Mouse (Mus musculus) ZHBTc4 (cell line): ENCODE results near the gene Fzd1.
A peak's percentile ranks its signal among the peaks of the same experiment; 100 is the strongest.

Experiments used
- DNase-seq: peaks from one replicate; pipeline ENCODE4 v3.0.0-alpha.2; 2011; ENCODE audit warnings: low read depth, low spot score

Fzd1 gene

DNA sequence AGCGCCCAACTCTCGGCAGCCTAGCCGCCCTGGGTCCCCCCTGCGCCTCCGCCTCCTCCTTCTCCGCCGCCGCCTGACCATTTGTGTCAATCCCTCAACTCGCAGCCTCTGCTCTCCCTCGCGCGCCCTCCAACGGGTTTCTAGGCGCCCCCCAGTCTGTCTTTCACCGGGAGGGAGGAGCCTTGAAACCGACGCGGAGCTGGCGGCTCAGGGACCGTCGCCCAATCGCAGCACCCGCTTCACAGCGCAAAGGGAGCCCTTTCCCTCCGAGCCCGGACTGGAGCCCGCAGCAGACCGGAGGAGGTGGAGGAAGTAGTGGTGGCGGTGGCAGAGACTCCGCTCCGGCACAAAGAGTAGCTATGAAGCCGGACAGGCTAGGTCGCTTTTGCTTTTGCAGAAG lies at the start of gene Fzd1:
Gene Fzd1, minus strand, starts transcription at position 134 of the 400 bp plus-strand sequence.
- DNase-seq: peak; percentile 94

DNA sequence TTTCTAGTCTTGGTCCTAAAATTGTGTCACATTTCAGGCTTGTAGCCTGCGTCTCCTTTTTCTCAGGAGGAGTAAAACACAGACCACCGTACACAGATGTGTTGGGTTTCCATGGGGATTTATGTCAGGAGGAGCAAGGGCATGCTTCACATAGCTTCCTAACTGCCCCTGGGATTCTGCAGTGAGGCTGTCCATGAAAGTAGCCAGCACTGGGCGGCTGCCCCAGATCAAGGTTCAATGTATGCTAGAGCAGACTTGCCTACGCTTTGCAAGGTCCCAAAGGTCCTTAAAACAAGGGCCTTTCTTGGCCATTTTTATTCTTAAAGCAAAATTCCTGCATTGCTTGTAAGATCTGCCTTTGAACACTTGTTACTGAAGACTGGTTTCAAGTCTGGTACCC lies 47.4 kb upstream of the Fzd1 start:
- no peak for DNase-seq

DNA sequence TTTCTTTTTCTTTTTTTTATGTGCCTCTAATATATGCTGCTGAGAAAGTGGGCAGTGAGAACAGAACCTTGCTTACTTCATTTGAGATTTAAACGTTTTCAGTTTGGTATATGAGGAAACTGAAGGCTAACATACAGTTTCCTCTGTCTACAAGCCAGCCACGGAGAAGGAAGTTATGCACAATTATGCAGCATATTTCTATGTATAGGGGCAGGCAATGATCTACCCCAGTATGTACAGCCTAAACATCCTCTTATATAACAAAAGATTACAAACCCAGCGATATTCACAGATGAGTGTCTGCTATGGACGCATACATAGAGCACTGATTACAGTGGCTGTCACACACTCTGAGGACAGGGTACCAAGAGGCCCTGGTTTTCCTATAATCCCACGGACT lies 45.9 kb upstream of the Fzd1 start:
- DNase-seq: no peak

DNA sequence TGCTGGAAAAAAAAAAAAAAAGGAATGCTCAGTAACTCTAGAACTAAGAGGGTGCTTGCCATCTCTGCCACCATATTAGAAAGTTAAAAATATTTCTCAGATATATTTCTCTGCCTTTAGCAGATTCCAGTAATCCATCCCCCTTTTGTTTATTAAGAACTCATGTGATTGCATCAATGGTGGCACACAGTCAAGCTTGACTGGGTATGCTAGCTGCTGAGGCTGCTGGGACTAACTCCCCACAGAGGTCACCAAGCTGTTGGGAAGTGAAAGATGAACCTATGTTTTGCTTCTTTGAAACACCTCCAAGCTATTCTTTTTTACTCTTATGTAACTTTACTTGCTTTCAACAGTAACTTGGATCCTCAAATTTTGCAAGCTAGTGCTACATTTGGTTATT lies 44.1 kb upstream of the Fzd1 start:
- DNase-seq: no peak

DNA sequence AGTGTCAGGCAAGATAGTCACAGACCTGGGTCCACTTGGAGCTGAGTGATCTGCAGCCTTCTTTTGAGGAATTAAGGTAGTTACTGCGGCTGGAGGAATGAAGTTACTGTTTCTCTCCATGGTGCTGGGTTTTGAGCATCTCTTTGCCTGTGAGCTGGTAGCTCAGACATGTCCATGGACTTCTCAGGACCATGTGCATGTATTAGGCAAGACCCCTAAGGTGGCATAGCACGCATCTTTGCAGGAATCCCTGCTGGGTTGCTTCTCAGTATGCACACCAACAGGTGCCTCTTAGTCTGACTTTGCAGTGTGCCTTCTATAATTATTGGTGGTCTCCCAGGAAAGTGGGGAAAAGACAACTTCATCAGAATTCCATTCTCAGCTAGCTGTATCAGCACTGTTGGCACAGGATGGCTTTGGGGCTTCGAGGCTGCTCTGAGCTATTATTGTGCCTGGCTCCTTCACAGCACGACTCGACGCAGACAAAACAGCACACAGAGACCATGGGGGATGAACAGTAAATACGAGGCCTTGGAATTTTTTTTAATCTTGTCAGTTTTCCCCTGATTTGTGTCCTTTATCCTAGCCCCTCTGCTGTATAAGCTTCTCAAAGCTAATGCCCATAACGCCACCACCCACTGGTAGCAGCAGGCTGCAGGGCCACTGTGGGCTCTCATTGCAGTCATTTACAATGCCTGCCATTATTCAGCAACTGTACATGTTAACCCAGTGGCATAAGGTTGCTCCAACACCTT lies 43.4 kb upstream of the Fzd1 start:
- DNase-seq: no peak

DNA sequence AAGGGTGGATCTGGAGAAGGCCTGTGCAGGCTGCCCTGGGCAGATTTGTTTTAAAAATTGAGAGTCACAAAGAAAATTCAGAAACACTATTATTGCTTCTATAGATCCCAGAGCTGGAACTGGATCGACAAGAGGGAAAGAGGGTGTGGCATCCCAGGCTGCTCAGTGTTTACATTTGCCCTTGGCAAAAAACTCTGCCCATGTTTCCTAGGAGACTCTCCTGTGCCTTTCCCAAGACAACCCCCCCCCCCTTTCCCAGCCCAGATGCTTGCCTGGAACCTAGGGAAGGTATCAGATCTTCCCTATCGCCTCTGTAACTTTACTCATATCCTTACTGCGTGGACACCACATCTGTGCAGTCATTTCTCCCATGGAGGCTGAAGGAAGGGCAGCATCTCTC lies 33.4 kb upstream of the Fzd1 start:
- DNase-seq: peak; percentile 12

DNA sequence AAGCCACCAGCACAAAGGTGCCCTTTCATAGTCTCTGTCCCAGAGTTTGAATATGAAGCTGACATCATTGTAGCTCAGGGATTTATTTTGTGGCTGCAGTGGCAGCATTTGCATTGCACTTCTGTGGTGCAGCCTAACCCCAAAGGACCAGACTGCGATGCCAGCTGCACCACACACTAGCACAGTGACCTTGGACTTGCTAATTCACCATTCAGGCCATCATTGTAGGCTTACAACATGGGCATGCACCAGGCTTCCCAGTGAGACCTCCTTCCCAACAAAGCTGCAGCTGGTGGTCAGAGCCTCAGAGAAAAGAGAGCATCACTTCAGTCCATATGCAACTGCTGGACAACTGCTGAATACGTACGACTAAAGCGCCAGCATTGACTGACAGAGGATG lies 32.4 kb upstream of the Fzd1 start:
- no peak for DNase-seq

DNA sequence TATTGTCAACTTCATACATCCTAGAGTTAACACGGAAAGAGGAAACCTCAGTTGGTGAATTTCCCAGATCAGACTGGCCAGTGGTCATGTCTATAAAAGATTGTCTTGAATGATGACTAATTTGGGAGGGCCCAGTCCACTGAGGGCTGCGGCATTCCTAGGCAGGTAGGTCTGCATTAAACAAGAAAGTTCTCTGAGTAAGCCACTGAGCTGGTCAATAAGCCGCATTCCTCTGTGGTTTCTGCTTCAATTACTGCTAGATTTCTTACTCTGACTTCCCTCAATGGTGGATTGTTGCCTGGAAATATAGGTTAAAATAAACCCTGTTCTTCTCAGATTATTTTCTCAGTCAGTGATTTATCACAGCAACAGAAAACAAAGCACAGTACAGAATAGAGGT lies 30.6 kb upstream of the Fzd1 start:
- no peak for DNase-seq

DNA sequence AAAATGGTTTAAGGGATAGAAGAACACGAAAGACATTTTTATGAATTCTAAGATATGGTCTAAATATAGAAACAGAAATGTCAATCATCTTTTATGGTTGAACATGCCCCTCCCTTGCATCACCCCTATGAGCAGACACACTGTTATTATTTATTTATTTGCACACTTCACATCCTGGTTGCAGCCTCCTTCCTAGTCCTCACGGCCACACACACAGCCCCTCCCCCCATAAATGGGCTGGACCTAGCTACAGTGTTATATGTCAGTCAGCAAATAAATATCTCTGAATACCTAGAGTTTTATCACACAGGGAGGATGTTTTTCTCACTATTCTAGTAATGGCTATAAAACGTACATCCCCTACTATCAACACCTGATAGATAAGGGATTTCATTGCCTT lies 29.0 kb upstream of the Fzd1 start:
- no peak for DNase-seq

DNA sequence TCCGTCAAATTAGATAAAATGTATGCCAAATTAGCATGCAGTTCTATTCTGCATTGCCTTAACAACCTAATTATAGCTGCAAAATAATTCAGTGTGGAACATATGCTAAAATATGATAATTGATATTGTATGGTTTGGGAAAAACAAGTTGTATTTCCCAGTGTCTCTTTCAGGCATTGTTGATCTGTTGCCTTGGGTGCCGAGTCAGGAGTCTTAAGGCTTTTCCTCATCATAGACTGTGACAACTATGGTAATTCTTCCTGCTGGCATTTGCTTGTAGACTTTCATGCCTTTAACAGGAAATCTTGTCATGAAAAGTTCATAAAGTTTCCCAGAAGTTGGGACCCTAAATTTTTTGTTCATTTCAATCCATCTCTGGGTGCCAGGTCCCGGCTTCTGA lies 20.4 kb upstream of the Fzd1 start:
- DNase-seq: no peak

DNA sequence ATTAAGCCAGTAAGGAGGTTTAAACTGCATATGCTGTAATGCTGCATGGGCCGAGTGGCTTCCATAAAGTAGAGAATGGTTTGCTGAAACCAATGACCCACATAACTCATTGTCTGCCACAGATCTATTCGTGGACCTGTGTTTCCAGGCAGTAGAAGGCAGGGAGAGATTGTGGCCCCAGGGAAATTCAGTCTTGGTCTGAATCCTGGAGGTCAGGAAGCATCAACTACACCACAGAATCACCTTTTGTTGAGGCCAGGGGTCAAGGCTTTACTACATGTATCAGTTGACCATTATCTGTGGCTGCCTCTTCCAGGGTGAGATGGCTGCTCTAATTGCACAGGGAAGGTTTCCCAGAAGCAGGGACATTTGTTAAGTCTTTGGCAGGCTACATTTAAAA lies 18.7 kb upstream of the Fzd1 start:
- no peak for DNase-seq

DNA sequence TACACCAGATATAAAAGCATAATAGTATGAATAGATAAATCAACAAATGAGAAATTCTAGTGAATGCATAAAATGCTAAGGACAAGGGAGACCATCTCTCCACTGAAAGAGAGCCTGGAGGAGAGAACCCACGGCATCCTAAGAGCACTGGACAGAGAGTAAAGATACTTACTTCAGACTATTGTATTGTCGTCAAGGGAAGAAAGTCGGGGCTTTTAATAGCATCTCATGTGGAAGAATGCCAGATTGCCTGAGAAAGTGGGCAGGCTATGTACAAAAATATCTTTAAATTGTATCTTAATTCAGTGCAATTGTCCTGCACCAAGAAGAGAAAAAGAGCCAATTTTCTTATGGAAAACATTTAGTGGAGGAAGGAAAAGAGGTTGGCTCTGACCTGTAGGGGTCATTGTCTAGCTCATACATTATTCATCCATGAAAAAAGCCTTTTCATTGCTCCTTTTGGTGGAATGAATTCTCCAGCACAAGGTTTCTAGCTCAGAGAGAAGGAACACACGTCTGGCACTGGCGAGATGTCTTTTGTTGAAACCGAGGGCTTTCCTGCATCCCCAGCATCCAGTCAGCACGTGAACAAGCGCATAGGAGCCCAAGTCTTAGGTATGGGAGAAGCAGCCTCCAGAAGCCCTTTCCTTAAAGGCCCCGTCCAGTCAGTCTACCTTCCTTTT lies 15.4 kb upstream of the Fzd1 start:
- no peak for DNase-seq

DNA sequence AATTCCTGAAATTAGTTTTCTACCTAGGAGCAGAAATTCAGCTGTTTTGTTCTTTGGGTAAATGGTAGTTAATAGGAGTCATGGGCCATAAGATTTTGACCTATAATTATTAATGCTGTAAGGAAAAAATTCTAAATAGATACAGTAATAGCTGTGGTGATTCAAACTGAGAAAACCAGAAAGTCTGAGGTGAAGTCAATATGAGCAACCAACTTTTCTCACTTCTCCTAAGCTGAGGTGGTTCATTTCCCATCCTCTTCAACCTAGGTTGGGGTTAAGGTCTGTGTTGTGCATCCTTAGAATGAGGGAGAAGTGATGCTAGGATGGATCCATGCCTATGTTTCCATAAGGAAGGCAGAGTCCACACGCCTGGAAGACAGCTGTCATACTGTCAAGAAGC lies 12.8 kb upstream of the Fzd1 start:
- DNase-seq: no peak

DNA sequence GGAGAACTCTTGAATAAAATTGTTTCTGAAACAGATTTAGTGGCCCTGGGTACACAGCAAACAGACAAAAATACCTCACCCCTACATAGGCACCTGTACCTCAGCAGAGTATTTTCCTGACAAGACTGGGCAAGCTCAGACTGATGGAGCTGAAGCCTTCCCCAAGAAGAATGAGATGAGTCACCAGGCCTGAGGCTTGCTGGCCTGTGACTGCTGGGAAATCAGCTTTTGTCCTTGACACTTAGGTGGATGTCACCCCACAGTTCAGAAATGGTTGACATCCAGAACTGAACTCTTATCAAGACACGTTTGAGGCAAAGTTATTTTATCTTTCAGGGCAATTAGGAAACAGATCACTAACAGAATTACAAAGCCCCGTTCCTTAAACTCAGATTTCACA lies 10.1 kb upstream of the Fzd1 start:
- no peak for DNase-seq

DNA sequence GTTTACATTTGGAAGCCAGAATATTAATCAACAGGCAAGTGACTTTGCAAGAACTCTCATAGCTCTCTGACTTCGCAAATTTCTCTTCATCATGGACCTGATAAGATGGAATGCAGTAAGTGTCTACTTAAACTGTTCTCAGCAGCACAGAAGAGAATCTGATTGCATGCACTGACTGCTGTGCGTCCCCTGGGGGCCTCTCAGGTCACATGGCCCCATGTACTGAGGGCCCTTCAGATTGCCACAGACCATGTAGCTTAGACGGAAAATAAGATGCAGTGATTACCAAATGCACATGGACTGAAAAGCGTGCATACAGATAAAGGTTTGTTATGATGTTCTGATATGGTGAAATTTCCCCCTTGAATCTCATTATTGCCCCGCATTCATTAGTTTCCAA lies 8.9 kb upstream of the Fzd1 start:
- no peak for DNase-seq

DNA sequence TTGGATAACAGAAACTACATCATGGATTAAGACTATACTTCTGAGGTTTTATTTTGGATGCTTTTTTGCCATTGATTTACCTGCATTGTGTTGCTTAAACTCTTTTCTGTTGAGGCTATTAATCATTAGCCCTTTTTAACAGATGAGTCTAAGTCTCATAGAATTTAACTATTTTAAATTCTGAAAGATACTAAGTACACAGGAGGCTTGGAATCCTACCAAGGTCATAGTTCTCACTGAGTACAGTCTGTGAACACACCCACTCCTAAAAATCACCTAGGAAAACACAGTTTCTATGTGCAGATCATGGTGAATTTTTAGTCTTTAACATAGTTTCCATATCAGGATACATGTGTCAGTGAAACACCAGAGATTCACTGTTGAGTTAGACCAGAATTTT lies 4.1 kb upstream of the Fzd1 start:
- no peak for DNase-seq

DNA sequence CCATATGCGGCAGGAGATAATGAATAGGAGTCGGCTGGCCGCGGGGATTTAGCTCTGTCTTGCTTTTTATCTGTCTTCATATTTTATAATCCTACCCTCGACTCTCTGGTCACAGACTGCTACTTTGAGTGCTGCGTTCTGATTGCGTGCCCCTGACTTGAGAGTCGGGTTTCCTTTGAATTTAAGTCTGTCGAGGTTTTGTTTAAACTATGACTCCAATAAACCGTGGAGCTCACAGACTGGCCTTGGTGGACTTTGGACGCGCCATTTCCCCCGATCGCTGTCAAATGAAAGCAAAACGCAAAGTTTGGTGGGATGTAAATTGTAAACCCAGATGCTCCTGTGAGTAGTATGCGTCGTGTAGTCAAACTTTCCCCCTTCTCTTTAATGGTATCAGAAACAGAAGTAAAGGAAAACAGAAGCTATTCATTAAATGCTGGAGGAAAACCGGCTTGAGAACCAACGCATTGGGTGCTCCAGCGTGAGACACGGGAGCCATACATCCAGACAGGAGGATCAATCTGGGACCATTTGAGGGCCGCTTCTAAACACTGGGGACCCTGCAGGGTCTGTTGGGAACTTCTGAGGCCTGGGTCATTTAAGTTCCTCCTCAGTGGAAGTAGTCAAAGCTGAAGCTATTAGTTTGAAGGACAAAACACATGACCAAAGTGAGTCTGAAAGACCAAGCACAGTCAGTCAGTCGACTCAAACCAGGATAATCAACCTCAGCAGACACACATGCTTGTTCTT lies 671 bp upstream of the Fzd1 start:
- DNase-seq: peak; percentile 12

DNA sequence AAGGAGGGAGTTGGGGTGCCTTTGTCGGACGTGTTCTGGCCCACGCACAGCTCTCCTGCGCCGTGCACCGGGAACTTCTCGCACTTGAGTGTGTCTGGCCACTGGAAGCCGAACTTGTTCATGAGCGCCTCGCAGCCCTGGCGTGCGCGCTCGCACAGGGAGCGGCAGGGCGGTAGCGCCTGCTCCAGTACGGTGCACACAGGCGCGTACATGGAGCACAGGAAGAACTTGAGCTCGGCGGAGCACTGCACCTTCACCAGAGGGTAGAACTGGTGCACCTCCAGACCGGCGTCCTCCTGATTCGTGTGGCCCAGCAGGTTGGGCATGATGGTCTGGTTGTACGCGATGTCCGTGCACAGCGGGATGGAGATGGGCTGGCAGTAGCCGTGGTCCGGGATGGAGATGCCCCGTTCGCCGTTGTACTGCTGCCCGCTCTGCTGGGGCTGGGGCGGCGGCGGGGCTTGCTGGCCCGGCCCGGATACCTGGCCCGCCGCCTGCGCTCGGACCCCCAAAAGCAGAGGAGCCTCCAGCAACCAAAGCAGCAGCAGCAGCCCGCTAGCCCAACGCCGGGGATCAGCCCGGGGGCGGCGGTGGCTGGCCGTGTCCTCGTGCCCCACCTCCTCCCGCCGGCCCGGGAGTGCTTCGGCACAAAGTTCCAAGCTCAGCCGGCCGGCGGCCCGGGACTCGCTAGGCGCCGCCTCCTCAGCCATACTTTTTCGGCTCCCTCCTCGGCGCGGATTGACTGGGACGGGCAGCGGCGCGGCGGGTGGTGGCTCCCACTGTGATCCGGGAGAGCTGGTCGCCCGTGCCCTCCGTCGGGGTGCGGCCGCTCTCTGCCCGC lies 744 bp downstream of the Fzd1 start:
- peak; percentile 86 for DNase-seq

DNA sequence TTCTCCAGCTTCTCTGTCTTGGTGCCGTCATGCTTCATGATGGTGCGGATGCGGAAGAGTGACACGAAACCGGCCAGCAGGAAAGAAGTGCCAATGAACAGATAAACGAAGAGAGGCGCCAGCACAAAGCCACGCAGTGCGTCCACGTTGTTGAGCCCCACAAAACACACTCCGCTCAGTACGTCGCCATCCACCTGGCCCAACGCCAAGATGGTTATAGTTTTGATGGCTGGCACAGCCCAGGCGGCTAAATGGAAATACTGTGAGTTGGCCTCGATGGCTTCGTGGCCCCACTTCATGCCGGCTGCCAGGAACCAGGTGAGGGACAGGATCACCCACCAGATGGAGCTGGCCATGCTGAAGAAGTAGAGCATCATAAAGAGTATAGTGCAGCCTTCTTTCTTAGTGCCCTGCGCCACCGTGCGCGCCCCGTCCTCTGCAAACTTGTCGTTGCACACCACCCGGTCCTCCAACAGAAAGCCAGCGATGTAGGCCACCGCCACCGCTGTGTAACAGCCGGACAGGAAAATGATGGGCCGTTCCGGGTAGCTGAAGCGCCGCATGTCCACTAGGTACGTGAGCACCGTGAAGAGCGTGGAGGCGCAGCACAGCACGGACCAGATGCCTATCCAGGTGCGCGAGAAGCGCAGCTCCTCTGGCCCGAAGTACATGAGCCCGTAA lies 1.7 kb downstream of the Fzd1 start:
- DNase-seq: peak; percentile 55

DNA sequence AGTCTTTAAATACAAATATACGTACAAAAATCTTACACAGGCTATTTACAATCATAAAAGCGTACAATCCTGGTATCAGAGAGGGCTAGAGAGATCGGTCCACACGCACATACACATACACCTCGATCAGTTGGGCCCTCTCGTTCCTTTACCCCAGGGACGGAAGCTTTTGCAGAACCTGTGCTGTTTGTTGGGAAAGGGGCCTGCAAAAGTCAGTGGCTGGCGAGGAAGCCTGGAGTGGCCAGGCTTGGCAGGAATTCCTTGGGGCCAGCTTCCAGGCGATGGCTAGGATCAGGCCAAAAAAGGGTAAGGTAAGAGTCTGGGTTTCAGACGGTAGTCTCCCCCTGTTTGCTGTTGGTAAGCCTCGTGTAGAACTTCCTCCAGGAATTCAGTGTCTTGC lies 2.5 kb downstream of the Fzd1 start:
- DNase-seq: no peak

DNA sequence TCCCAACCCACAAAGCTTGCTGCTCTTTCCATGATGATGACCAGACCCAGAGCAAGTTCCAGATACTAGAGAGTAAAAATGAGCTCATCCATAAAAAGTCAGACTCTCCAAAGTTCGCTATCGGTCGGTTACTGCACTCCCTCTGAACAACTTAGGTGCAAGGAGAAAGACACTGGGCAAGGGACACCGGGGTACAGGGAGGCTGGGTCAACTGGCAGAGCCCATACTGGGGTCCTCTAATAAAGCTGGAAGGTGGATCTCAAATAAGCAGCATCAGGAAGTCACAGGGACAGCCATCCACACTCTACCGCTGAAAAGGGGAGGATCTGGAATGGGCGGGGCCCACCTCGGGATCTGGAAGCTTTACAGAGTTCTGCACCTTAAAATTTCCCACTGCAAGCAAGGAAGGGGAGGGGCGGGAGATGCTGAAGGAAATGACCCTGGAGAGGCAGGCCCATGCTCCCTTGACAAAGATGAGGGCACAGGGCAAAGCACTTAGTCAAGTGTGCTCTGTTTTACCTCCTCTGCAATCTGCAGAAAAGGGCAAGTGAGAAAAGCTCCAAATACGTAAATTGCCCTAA lies 3.0 kb downstream of the Fzd1 start:
- DNase-seq: peak; percentile 13
